Mouse (Mus musculus) megakaryocyte progenitor cell, adult 5-6 weeks (primary cell): ENCODE results near the gene Arhgef33. TPM values are rescaled to one million over a fixed set of nuclear protein-coding genes. Genes with fewer than 3 reads are reported as not detected.
A peak's percentile ranks its signal among the peaks of the same experiment; 100 is the strongest.
"Not testable (repeated sequence)": the region's sequence is repeated elsewhere in the genome, so short reads cannot be mapped to it uniquely, and the experiment has no call there.

Source experiments
- ATAC-seq: replicated peaks from 2 replicates; pipeline ENCODE4 v1.8.0; 2016; ENCODE audit warnings: mild to moderate bottlenecking, moderate TSS enrichment, inconsistent platforms; ENCODE audit not compliant: poor library complexity
- total RNA-seq, 2 experiments: library from RNA; stranded (forward) in 1 of 2; stranded (reverse) in 1 of 2; fragments of 157-497, 149-512 nt in 1 of 2; fragments of 200-1000 nt in 1 of 2; gene quantifications; 2 replicates each; pipeline versions ENCODE4 v1.2.3 to v1.2.4; 2015 to 2017

Gene Arhgef33
- total RNA-seq (2015): 0.35 TPM in 1 of 2 replicates, not detected in the other
- total RNA-seq (2017): 1.7 TPM in 1 of 2 replicates, not detected in the other

DNA sequence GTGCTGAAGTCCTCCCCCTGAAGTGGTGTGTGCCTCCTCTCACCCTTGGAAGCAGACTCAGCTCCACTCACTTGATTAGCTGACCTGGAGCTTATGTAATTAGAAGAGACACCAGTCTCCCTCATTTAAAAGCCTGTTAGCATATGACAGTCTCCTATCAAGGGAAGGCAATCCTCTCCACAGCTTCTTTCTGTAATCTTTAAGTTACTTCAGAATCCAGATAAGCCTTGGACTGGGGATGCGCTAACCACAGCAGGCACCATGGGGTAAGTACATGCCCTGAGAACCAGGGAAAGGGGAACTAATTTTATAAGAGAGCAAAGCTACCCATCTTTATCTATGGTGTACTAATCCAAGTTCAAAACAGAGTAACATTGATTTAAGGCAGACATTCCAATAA is at the start of gene Arhgef33:
Gene Arhgef33 (plus strand): TSS at position 157 of the 400 bp plus-strand sequence.
- peak; percentile 48 for ATAC-seq

DNA sequence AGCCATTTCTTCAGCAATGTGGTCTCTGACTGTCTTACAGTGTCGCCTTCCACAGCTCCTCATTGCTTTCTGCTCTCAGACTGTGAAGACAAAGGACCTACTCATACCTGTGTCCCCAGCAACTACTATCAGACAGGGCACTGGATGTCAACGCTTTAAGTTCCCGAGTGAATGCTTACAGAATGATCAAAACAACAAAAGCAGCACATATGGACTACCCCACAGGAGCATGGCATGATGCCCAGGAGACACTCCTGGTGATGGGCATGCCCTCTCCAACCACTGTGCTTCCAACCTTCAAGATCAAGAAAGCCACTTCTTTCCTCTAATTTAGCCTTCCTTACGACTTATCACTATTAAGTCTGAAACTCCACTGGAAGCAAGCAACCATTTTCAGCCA is 40.1 kb upstream of the Arhgef33 start:
- no peak for ATAC-seq

DNA sequence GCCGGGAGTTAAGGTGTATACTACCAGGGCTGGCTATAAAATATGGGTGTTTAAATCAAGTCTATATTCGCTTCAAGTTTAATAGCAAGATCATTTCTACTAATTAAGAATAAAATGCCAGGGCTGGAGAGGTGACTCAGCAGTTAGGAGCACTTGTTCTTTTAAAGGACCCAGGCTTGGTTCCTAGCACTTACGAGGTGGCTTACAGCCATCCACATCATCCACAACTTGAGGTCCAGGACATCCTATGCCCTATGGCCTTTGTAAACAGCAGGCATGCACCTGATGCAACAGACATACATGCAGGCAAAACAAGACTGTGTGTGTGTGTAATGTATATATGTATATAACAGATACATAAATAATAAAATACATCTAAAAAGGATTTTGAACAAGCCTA is 39.1 kb upstream of the Arhgef33 start:
- ATAC-seq: no peak

DNA sequence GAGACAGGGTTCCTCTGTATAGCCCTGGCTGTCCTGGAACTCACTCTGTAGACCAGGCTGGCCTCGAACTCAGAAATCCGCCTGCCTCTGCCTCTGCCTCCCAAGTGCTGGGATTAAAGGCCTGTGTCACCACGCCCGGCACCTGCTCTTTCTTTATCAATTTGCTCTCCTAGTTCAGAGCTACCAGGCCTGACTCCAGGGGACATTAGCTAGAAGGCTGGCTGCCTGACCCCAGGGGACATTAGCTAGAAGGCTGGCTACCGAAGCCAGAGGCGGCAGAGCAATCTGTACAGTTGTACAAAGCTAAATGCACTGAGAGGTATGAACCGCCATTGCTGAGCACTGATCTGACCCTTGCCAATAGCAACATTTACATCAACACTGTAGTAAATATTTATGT is 36.6 kb upstream of the Arhgef33 start:
- not testable (repeated sequence) for ATAC-seq

DNA sequence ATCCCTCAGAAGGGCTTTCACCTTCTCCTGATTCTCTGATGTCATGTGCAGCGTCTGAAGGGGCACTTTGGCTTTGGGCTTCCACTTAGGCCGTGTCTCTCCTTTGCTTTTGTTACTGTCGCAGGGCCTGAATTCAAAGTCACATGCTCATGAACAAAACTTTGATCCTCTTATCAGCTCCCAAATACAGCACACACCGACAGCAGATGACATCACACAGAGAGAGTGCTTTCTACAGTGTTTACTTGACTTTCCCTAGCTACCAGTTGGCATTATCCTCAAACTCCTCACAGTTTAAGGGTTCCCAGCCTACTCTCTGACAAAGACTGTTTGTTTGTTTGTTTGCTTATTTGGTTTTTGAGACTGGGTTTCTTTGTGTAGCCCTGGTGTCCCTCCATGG is 29.0 kb upstream of the Arhgef33 start:
- no peak for ATAC-seq

DNA sequence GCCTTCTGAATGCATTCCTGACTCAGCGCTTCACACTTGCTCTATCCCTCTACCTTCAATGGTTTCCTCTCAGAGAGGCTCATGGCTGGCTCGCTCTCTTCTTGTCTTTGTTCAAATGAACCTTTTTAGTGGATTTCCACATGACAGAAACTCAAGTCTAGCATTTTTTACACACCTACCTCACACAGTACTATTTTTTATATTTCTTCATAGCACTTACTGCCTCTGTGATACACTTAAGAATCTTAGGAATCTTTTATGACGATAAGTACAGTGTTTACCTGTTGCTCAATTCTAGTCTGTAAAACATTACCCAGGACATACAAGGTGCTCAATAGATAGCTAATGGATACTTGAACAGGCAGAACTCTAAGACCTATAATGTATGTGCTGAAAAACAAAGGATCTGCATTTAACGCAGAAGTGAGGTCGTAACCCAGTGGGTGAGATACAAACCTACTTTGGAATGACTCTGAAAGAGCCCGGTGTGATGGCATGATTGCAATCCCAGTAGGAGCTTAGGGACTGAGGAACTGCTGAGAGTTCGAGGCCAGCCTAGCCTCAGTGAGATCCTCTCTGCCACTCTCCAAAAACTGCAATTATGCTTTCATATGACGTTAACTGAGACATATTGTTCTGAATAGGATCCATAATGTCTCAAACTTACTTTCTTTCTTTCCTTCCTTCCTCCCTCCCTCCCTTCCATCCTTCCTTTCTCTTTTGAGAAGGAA is 27.7 kb upstream of the Arhgef33 start:
- no peak for ATAC-seq

DNA sequence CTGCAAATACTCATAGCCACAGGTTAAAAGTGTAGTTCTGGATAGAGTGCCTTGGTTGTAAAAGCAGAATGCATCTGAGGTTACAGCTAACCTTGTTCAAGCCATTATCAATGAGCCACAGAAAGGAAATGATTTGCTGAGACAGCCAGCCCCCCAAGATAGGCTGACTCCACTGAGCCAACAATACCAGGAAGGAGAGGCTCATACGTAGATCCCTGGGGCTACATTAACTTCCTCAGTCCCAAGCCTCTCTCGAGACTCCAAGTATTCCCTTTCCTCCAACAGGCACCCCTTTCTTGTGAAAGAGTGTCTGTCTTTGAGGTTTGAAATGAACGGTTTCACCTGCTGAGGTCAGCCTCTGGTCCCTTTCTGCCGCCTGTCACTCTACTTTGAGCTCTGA is 22.8 kb upstream of the Arhgef33 start:
- peak; percentile 23; the same call in 1 of the 2 replicates for ATAC-seq

DNA sequence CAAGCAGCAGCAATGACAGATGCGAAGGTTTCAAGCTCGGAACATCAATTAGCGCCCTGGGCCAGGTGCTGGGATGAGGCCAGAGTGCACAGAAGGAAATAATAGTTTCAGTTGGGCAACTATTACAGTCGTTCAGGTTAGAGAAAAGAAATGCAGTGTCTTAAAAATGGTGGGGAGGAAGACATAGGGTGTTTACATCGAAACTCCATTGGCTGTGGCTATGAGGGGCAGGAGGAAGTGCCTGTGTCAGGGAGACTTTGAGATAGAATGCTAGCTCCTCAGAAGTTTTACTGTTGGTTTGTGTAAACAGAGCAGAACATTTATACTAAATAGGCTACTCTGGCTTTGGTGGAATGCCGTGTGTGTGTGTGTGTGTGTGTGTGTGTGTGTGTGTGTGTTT is 19.2 kb upstream of the Arhgef33 start:
- ATAC-seq: no peak

DNA sequence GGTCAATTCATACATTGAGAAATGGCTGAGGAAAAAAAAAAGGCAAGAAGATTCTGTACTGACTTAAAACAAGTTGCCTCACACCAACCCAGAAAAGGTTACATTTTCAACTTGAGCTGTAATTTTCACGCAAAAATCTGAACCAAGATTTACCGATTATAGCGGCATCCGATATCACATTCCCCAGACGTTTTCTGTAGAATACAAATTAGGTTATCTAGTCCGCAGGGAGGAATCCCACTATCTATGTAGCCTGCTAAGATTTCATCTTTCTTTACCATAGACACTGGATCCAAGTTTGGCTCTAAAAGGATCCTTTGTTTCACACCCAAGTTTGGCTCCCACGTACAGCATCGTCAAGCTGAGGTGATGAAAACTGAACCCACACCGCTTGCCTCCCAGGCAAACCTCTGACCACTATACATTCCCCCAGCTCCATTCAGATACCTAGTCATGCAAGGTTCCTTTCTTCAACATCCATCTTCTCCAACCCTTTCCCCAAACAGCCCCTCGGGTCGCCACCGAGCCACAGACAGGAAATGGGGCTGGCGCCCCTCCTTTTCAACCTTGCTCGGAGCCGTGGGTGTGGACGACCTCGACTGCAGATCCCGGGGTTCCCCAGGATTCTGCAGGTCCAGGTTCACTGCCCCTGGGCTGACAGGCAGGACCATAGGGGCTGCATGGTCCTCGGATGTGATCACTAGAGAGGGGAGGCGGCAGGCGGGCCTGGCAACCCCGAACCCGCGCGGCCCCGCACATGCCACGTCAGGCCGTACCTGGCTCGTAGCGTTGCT is 17.7 kb upstream of the Arhgef33 start:
- ATAC-seq: peak; percentile 6; the same call in 1 of the 2 replicates

DNA sequence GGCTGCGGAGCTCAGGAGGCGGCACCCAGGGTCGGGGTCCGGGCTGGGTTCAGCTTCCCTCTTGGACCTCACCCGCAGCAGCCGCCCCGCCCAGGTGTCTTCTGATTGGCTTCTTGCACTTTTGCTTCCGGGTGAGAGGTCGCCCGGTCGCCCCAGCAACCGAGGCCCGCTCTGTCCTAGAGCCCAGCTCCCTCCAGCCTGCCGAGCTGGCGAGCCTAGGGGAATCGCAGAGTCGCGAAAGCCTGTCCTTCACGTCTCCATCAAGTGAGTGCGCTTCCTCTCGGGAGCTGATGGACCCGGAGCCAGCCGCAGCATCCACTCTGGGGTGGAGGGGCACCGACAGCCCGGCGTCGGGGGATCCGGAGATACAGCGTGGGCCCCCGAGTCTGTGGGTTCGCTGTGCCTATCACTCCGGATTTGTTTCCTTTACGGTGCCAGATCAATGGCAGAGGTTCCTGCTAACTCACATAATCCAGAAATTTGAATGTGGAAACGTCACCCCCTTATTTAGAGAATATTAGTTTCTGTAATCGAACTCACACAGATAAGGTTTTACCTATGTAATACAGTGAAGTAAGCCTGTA is 17.0 kb upstream of the Arhgef33 start, which contains the start of the genes Morn2 and Dhx57:
Gene Morn2 (plus strand): TSS at position 130 of the 584 bp plus-strand sequence.
Gene Dhx57 (minus strand): TSS at position 403 of the 584 bp plus-strand sequence.
- ATAC-seq: peak; percentile 98

DNA sequence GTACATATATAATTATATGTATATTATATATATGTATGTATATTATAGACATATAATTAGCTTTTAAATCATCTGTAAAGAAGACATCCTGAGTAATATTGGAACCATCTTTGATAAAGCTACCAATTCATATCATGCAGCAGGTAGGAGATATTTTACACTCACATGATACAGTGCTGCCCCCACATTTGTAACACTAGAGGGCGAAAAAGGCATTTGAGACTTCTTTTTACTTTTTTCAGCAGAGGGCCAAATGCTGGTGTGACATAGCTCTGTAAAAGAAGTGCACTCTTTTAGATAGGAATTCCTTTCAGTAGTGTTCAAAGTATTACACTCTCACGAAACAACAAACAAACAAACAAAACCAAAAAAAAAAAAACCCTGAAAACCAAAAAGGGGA is 16.1 kb upstream of the Arhgef33 start:
- peak; percentile 59 for ATAC-seq

DNA sequence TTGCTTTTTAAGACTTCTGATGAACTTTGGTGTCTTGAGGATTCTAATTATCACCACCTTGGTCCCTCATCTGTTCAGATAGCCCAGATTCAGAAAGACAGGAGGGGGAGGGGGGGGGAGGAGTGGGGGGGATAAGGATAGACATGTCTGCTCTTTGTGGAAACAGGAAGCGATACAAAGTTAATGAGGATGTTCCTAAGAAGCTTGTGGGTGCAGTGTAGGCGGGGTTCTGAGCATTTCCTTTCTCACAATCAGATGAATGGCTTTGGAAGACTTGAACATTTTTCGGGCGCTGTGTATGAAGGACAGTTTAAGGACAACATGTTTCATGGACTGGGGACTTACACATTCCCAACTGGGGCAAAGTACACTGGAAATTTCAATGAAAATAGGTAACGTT is 11.9 kb upstream of the Arhgef33 start:
- ATAC-seq: 0 out of 2 replicates have a peak, but pooled peaks have one; percentile 52

DNA sequence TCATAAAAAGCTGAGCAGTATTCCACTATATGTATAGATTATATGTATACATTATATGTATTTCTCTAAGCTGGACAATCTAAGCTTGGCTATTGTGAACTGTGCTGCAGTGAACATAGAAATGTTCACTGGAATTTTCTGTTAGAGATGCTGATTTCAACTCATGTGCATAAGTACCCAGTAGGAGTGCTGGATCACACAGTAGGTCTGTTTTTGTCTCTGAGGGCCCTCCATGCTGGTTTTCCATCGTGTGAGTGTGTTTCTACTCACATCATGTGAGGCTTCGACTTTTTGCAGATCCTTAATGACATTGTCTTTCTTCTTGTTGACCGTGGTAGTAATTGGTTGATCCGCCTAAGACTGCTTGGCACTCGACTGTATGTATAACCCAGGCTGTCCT is 8.4 kb upstream of the Arhgef33 start:
- no peak for ATAC-seq

DNA sequence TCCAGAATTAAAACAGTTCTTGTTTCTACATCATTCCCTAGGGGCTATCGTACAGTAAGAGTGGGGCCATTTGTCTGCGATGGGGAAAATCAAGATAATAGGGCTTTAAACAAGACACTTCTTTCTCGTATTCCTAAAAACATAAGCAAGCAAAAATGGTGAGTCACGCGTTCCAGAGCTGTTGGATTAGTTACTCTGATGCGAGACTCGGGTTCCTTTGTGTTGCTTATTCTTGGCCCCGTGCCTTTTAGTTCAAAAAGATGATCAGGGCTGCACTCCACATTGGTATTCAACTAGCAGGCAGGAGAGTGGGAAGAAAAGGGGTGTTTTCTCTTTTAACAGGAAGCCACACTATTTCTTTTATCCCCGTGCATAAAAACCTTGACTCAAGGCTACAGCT is 4.6 kb downstream of the Arhgef33 start:
- no peak for ATAC-seq

DNA sequence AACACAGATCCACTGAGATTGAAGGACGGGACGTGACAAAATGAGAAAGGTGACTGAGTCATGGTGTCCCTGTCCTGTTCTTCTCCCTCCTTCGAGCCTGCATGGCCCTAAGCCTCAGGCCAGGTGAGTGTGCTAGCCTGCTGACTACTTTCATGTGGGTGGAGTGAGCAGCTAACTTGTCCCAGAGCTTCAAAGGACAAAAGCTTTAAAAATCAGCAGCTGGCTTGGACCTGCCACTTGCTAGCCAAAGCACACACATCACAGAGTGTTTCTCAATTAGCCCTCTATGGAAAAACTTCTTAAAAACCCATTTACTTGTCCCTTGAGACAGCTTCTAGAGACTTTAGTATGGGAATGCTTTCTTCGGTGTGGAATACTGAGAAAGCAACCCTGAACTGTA is 5.2 kb downstream of the Arhgef33 start:
- no peak for ATAC-seq

DNA sequence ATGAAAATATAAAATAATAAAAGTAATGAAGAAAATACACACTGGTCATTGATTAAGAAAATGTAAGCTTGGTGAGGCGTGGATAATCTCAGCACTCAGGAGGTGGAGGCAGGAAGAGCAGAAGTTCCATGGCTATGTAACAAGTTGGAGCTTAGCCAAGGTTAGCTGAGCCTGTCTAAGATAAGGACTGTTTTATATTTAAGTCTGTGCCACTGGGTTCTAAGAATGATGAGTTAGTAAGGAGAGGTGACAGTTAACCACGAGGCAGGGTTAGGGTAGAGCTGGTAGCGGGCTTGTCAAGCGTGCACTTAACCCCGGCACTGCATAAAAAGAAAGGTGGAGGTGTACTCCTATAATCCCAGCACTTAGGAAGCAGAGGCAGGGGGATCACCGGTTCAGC is 15.0 kb downstream of the Arhgef33 start:
- ATAC-seq: peak; percentile 42

DNA sequence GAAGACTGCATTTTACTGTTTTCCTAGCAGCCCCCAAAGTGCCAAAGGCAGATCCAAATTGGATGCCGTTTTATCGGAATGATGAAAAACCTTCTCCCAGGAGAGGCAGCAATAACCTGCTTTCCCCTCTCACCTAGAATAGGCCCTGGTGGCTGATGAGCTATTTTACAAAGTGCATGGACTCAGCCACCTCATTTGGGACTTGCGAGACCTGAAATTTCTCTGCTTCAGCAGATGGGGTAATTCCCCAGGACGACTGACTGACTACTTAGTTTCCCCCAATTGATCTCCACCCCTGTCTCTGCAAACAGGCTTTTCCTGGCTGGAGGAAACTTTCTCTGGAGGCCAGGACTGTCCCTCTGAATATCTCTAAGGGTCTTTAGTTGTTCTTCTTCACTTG is 15.8 kb downstream of the Arhgef33 start:
- no peak for ATAC-seq

DNA sequence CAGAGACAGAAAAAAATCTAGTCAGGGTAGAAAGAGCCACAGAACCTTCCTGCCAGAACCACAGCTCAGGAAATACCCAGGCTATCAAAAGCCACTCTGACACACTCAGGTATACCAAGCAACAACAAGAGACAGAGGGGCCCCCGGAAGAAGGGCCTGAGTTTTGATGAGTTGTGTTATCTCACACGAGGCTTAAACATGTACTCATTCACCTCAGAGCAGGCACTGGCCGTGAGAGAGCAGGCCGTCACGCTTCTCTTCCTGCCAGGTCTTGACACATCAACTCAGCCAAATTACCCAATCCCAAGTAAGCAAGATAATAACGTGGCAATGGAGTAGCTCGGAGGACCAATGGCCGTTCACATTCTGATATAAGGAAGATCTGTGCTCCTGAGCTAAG is 16.5 kb downstream of the Arhgef33 start:
- ATAC-seq: peak; percentile 82

DNA sequence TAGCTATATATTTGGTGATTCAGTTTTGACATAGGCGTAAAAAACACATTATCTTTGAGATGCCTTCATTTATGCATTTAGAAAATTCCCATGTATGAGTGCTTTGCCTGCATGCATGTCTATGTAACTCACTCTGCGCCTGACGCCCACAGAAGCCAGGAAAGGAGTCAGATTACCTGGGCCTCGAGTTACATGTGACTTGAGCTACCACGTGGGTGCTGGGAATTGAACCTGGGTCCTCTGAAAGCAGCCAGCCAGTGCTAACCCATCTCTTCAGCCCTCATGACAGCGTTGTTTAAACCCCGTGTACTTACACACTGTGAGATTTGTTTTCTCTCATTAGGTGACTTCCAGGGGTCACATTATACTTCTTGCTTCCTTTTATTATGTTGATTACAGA is 17.3 kb downstream of the Arhgef33 start:
- ATAC-seq: no peak

DNA sequence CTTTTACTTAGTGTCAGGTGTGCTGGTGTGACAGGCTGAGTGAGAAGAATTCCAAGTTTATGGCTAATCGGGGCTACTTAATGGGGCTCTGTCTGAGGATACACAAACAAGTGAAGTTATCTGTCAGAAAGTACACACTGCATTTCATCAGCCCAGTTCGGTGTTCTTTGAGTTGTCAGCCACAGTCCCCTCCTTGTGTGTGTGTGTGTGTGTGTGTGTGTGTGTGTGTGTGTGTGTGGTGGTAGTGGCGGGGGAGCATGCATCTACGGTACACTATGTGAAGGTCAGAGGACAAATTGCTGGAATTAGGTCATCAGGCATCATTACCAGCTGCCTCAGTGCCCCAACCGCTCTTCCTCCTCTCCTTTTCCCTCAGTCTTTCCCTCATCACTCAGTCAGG is 18.2 kb downstream of the Arhgef33 start:
- ATAC-seq: no peak

DNA sequence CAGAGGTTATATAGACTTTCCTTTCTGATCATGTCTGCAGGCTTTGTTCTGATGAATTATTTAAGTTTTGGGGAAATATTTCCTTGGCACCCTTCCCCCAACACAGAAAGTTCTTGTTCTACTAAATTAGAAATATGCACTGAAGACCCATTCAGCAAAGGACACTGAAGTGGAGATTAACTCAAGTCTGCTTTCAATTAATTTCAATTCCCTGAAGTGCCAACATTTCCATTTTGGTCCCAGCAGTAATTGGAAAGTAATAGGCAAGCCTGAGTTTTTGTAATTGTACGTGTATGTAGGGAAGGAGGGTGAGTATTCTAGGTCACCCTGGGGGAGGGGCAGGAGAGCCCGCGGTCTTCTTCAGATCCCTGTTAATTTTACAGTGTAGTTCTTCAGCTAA is 19.2 kb downstream of the Arhgef33 start:
- ATAC-seq: no peak

DNA sequence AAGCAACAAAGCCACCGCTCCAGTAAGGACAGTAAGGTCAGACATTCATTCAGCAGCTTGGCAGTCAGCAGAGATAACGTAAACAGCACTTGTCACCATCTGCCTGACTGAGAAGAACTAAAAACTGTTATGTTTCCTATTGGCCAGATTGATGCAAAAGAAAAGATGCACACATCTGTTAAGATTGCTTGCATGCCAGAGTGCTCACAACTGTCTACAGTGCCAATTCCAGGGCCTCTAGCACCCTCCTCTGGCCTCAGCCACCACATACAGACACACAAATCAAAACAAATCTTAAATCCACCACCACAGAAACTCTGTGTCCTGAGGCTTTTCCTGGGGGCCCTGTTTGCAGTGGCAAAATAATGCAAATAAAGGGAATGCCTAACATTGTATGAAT is 25.2 kb downstream of the Arhgef33 start:
- ATAC-seq: peak; percentile 57
